Mouse (Mus musculus): ENCODE results near the gene Zfp605. TPM values are rescaled to one million over a fixed set of nuclear protein-coding genes. Genes with fewer than 3 reads are reported as not detected.

Gene Zfp605
- polyA plus RNA-seq (2014; fragmentation: Illumina TruSeq; extraction: RNeasy Lipid Tissue Mini Kit (QIAGEN cat#74804); ENCODE audit: low replicate concordance), result 8.0 TPM

GRCm38 (mm10) chr5:110109991-110110441 is at the start of gene Zfp605:
TSS of gene Zfp605 (plus strand) at chr5:110110092.

DNA sequence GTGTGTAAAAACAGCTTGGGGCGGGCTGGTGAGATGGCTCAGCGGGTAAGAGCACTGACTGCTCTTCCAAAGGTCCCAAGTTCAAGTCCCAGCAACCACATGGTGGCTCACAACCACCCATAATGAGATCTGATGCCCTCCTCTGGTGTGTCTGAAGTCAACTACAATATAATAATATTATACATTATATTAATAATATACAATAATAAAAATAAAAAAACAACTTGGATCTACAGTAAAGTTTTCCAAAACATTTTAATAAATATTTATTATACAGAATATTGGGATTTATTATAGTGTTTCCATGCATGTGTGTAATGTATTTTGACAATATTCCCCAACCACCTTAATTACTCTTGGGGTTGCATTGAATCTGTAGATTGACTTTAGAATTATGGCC is 37.5 kb upstream of the Zfp605 start, which contains the start of gene Gm17655:
TSS of gene Gm17655 (minus strand) at position 101 of the 400 bp plus-strand sequence.

GRCm38 (mm10) chr5:110094030-110094846 is 15.7 kb upstream of the Zfp605 start, which contains the start of gene Gm35315:
TSS of gene Gm35315 (minus strand) at chr5:110094420.

DNA sequence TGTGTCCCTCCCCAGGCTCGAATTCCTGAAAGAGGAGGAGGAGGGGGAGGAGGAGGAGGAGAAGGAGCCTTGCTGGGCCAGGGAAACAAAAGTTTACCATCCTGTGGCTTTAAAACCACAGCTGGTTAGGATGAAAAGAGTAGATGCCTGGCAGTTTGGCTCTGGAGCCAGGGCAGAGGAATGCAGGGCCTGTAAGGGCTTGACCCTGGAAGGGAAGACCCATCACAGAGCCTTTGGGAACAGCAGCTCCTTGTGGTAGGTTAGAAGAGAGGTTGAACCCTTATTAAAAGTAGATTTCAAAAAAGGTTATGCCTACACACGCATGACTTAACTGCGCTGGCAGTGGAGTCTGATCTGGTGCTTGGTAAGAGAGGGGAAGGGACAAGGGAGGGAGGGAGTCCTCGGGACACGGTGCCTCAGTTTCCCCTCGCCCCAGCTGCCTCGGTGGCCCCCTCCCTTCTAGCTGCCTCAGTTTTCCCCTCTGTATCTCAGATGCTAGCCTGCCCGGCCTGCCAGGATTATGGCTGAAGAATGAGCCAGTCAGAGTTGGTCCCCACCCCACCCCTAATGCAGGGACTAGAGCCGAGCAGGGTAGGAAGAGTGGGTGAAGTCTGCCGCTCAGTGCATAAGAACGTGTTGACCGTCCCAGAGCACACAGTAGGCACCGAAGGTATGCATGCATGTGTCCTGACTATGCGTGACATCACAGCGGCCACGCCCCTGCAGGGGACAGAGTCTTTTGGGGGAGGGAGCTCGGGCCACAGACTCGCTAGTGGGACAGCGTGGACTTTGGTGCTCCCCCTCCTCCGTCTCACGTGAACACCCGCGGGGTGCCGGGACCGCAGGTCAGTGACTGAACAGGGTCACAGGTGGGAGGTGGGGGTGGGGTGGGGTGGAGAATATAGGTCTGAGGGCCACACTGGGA is 10.0 kb upstream of the Zfp605 start, which contains the start of gene Plcxd1:
TSS of gene Plcxd1 (plus strand) at position 314 of the 925 bp plus-strand sequence.

GRCm38 (mm10) chr5:110107581-110108304 is 2.1 kb upstream of the Zfp605 start, which contains the start of gene Gtpbp6:
TSS of gene Gtpbp6 (minus strand) at chr5:110108197.

GRCm38 (mm10) chr5:110135293-110136086 is 25.6 kb downstream of the Zfp605 start, which contains the start of gene Chfr:
TSS of gene Chfr (plus strand) at chr5:110135842.

GRCm38 (mm10) chr5:110176362-110177020 is 66.6 kb downstream of the Zfp605 start, which contains the start of gene Golga3:
TSS of gene Golga3 (plus strand) at chr5:110176701.

Other genes starting within 250 kb of the Zfp605 start
- gene Gm15446, start 186.7 kb upstream of the Zfp605 start, polyA plus RNA-seq (2014; fragmentation: Illumina TruSeq; extraction: RNeasy Lipid Tissue Mini Kit (QIAGEN cat#74804); ENCODE audit: low replicate concordance), result 47.1 TPM
- 83.5 TPM for gene Zfp932, start 113.6 kb upstream of the Zfp605 start, polyA plus RNA-seq (2014; fragmentation: Illumina TruSeq; extraction: RNeasy Lipid Tissue Mini Kit (QIAGEN cat#74804); ENCODE audit: low replicate concordance)
- gene Gm17655, start 37.6 kb upstream of the Zfp605 start, polyA plus RNA-seq (2014; fragmentation: Illumina TruSeq; extraction: RNeasy Lipid Tissue Mini Kit (QIAGEN cat#74804); ENCODE audit: low replicate concordance), result 18.7 TPM
- gene Gm35315, start 15.7 kb upstream of the Zfp605 start, polyA plus RNA-seq (2014; fragmentation: Illumina TruSeq; extraction: RNeasy Lipid Tissue Mini Kit (QIAGEN cat#74804); ENCODE audit: low replicate concordance), result 4.2 TPM
- gene Plcxd1, start 10.1 kb upstream of the Zfp605 start, polyA plus RNA-seq (2014; fragmentation: Illumina TruSeq; extraction: RNeasy Lipid Tissue Mini Kit (QIAGEN cat#74804); ENCODE audit: low replicate concordance), result not detected
- gene Gtpbp6, start 1.9 kb upstream of the Zfp605 start, polyA plus RNA-seq (2014; fragmentation: Illumina TruSeq; extraction: RNeasy Lipid Tissue Mini Kit (QIAGEN cat#74804); ENCODE audit: low replicate concordance), result not detected
- gene Chfr, start 25.8 kb downstream of the Zfp605 start, polyA plus RNA-seq (2014; fragmentation: Illumina TruSeq; extraction: RNeasy Lipid Tissue Mini Kit (QIAGEN cat#74804); ENCODE audit: low replicate concordance), result 39.2 TPM
- gene Golga3, start 66.6 kb downstream of the Zfp605 start, polyA plus RNA-seq (2014; fragmentation: Illumina TruSeq; extraction: RNeasy Lipid Tissue Mini Kit (QIAGEN cat#74804); ENCODE audit: low replicate concordance), result 12.2 TPM
- gene Ankle2, start 120.9 kb downstream of the Zfp605 start, polyA plus RNA-seq (2014; fragmentation: Illumina TruSeq; extraction: RNeasy Lipid Tissue Mini Kit (QIAGEN cat#74804); ENCODE audit: low replicate concordance), result 23.3 TPM
- gene Pgam5, start 159.8 kb downstream of the Zfp605 start, polyA plus RNA-seq (2014; fragmentation: Illumina TruSeq; extraction: RNeasy Lipid Tissue Mini Kit (QIAGEN cat#74804); ENCODE audit: low replicate concordance), result 20.2 TPM
- 8.3 TPM for gene Pxmp2, start 176.1 kb downstream of the Zfp605 start, polyA plus RNA-seq (2014; fragmentation: Illumina TruSeq; extraction: RNeasy Lipid Tissue Mini Kit (QIAGEN cat#74804); ENCODE audit: low replicate concordance)
- 3.5 TPM for gene Pole, start 176.2 kb downstream of the Zfp605 start, polyA plus RNA-seq (2014; fragmentation: Illumina TruSeq; extraction: RNeasy Lipid Tissue Mini Kit (QIAGEN cat#74804); ENCODE audit: low replicate concordance)
- gene P2rx2, start 233.1 kb downstream of the Zfp605 start, polyA plus RNA-seq (2014; fragmentation: Illumina TruSeq; extraction: RNeasy Lipid Tissue Mini Kit (QIAGEN cat#74804); ENCODE audit: low replicate concordance), result 0.56 TPM
- not detected for gene Lrcol1, start 234.6 kb downstream of the Zfp605 start, polyA plus RNA-seq (2014; fragmentation: Illumina TruSeq; extraction: RNeasy Lipid Tissue Mini Kit (QIAGEN cat#74804); ENCODE audit: low replicate concordance)

Measured in small intestine, adult 10 weeks (tissue).